Mouse (Mus musculus): ENCODE measurements around the gene Pdcd11. TPM values are rescaled to one million over a fixed set of nuclear protein-coding genes. Genes with fewer than 3 reads are reported as not detected.
"Not testable (repeated sequence)": the region's sequence is repeated elsewhere in the genome, so short reads cannot be mapped to it uniquely, and the experiment has no call there.

The Pdcd11 gene
- total RNA-seq, 1 experiment from 2014 or later, result 23.2 TPM

DNA sequence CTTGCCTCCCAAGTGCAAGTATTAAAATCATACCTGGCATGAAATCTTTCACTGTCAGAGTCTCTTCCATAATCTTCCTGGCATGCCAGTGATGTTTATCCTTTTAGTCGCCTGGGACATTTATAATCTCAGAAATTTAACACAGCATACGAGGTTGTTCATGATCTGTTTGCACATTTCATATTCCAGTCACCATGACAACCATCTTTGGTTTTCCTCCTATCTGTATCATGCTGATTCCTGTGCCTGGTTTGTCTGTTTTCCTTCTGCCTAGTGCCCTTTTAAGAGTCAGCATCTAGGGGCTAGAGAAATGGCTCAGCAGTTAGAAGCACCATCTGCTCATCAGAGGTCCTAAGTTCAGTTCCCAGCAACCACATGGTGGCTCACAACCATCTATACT lies 28.1 kb downstream of the Pdcd11 start:
- no peak for ATAC-seq (ENCODE audit: extremely low read depth, insufficient number of reproducible peaks, low FRiP score, poor library complexity, severe bottlenecking)

DNA sequence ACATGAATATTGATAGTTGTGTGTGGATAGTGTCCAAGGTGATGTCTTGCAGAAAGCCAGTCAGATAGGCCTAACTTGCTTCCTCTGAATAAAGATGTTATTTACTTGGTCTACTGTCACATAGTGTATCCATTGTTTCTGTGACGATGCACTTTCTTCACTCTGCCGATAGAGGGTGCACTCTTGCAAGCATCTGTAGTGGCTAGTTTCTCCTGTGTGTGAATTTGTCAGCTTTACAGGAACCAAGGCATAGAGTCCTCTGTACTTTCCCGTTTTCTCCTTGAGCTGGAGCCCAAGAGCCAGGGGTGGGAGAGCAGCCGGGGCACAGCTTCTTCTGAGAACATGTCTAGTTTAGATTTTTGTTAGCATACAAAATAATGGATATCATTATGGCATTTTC lies 30.5 kb downstream of the Pdcd11 start:
- peak; percentile 65 for ATAC-seq (ENCODE audit: extremely low read depth, insufficient number of reproducible peaks, low FRiP score, poor library complexity, severe bottlenecking)

DNA sequence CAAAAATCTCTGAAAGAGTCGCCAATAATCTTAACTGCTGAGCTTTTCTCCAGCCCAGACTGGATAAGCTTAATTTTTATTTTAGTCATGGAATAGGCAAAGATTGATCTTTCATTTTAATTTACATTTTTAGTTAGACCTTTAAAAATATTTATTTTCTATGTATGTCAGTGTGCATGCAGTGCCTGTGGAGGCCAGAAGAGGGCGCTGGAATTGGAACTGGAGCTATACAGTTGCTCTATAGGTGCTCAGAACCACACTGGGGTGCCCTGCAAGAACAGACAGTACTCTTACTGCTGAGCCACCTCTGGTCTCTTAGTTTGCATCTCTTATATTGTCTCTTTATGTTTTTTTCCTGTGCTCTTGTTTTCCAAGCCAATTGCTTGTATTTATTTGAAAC lies 32.2 kb downstream of the Pdcd11 start:
- peak; percentile 51; the same call in 1 of the 2 replicates for ATAC-seq (ENCODE audit: extremely low read depth, insufficient number of reproducible peaks, low FRiP score, poor library complexity, severe bottlenecking)

DNA sequence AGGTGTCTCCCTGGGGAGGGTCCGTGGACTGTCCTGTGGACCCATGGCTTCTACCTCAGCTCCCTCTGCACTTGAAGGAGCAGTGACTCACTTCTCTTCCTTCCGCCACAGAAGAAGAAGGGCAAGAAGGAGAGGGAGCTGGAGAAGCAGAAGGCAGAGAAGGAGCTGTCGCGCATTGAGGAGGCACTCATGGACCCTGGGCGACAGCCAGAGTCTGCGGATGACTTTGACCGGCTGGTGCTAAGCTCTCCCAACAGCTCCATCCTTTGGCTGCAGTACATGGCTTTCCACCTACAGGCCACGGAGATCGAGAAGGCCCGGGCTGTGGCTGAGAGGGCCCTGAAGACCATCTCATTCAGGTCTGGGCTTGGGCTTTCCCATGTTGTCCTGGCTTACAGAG lies 37.6 kb downstream of the Pdcd11 start:
- no peak for ATAC-seq (ENCODE audit: extremely low read depth, insufficient number of reproducible peaks, low FRiP score, poor library complexity, severe bottlenecking)

DNA sequence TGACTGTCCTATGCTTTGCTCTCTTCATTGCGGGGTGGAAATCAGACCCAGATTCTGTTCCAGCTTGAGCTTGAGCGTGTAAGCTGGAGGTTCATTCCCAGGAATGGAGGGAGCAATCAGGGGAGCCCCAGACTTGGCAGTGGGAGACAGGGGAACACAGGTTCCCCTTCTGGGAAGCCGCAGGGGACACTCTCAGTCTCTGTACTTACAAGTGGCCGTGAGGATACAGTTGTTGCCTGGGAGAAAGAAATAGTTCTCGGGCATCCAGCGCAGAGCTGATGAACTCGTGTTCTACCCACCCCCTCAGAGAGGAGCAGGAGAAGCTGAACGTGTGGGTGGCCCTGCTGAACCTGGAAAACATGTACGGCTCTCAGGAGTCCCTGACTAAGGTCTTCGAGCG lies 38.3 kb downstream of the Pdcd11 start:
- no peak for ATAC-seq (ENCODE audit: extremely low read depth, insufficient number of reproducible peaks, low FRiP score, poor library complexity, severe bottlenecking)

DNA sequence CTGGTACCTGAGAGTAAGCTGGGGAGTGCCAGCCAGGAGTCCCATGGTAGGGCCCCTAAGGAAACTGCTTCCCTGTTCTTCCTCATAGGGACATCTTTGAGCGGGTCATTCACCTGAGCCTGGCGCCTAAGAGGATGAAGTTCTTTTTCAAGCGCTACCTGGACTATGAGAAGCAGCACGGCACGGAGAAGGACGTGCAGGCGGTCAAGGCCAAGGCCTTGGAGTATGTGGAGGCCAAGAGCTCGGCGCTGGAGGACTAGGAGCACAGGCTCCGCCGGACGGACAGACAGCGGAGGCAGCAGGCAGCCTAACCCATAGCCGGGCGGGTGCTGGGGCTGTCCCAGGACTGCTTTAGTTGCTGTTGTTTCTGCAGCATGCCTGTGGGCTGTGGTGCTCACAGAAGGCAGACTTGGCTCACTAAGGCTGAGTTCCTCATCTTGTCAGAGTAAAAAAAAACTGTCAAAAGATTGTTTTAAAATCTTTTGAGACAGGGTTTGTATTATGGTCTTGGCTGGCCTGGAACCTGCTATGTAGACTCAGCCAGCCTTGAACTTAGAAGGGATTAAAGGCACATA lies 40.1 kb downstream of the Pdcd11 start:
- ATAC-seq (ENCODE audit: extremely low read depth, insufficient number of reproducible peaks, low FRiP score, poor library complexity, severe bottlenecking), result no peak

DNA sequence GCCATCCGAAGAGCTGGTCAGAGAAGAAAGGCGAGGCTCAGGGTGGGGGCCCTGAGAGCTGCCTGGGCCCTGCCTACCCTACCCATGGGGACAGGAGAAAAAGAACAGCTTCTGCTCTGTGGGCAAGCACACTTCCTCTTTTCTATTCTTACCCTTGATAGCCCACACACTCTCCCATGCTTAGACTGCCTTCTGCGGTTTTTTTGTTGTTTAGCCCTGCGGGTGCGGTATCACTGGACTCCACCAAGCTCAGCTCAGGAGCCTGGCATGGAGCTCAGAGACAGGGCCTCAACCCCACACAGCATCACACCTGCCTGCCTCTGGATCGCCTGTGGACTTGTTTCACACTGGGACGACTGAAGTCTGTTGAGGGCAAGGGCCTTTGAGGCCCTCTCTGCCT lies 42.6 kb downstream of the Pdcd11 start:
- peak; percentile 78 for ATAC-seq (ENCODE audit: extremely low read depth, insufficient number of reproducible peaks, low FRiP score, poor library complexity, severe bottlenecking)

DNA sequence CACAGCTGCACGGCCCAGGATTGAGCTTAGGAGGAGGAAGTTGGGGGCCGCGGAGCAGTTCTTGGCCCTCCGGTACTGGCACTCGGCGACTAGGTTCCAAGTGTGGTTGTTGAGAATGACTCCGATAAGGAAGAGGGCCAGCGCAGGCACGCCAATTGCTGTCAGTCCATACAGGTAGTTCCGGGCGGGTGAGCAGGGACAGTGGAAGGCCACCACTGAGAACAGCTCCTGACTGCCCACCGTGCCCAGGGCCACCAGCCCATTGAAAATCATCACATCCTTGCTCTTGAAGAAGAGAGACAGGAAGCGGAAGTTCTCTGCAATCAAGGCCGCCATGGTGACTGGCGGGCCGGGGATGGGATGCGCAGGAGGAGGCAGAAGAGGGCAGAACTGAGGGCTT lies 45.0 kb downstream of the Pdcd11 start:
- ATAC-seq (ENCODE audit: extremely low read depth, insufficient number of reproducible peaks, low FRiP score, poor library complexity, severe bottlenecking), result no peak

DNA sequence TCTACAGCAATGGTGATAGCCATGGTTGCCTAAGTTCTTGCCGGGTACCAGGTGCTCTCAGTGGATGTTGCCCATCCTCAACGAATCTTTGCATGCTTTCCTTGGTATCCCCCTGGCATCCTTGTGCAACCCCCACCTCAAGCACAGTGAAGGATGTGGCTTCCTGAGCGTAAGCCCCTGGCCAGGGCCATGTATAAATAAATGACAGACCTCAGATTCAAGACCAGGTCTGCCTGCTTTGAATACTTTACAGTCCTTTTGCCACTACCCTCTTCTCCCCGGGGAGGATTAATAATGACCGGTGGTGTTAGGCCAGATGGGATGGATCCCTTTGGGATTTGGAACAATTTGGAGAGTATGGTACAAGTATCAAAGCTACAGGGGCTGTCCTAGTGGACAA lies 45.6 kb downstream of the Pdcd11 start:
- no peak for ATAC-seq (ENCODE audit: extremely low read depth, insufficient number of reproducible peaks, low FRiP score, poor library complexity, severe bottlenecking)

DNA sequence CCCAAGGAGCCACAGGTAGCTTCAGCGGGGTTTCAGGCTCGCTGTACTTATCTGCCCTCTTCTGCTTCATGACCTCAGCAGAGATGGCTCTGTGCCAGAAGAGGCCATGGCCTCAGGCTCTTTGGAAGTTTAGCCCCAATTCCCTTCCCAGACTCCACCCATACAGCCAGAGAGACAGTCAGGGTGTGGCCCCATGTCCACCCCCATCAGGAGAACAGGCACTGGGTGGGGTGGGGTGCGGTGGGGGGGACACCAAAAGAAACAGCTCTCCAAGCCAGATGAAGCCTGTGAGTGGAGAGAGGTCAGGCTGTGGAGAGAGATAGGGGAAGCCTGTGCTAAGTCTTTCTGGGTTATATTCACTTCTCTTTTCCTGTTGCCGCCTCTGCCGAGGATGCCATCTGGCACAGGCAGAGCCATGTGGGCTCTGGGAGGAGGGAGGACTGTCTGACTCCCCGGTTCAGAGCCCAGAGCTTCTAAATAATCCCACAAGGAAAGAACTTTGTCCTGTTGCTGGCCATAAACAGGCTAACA lies 46.5 kb downstream of the Pdcd11 start:
- ATAC-seq (ENCODE audit: extremely low read depth, insufficient number of reproducible peaks, low FRiP score, poor library complexity, severe bottlenecking), result no peak

DNA sequence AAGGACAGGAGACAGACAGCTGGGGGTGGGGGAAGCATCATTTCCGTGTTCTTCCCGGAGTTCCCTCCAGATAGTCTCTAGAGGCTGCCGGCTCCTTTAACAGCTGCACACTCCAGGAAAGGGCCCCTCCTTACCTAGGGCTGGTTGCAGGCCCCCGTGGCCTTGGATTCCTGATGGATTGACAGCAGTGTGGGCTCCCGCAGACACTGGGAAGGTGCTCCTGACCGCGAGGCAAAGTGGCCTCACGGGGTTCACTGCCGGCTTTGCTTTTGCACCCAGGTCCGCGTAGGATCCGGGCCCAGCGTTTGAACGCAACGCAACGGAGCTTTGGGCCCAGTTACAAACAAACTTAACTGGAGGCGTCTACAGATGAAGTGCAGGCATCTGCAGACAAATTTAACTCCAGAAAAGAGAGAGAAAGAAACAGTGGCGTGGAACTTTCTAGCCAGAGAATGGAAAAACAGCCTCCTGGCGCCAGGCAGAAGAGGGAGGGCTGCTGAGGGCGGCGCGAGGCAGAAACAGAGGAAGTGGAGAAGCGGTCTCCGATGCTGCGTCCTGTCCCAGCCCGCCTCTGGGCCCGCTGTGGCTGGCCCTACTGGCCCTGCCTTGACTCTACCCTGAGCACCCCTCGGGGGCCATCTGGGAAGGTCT lies 47.3 kb downstream of the Pdcd11 start, which contains the start of gene Calhm2:
TSS of gene Calhm2 (minus strand) at position 524 of the 651 bp plus-strand sequence.
- peak; percentile 47 for ATAC-seq (ENCODE audit: extremely low read depth, insufficient number of reproducible peaks, low FRiP score, poor library complexity, severe bottlenecking)

DNA sequence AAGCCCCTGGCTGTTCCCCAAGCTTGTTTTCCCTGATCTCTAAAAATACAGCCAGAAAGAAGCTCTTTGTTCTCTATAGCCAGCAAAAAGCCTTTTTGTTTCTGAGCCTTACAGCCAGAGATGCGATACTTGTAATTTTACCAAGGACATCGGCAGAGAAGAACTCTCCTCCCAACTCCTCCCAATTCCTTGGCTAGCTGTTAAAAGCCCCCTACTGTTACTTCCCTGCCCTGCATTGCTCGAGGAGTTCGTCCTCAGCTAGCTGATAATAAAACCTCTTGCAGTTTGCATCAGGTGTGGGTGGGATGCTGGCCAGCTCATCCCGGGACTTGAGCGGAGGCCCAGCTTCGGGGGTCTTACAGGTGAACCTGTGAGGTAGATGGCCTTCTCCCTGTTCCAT lies 49.0 kb downstream of the Pdcd11 start:
- ATAC-seq (ENCODE audit: extremely low read depth, insufficient number of reproducible peaks, low FRiP score, poor library complexity, severe bottlenecking), result not testable (repeated sequence)

DNA sequence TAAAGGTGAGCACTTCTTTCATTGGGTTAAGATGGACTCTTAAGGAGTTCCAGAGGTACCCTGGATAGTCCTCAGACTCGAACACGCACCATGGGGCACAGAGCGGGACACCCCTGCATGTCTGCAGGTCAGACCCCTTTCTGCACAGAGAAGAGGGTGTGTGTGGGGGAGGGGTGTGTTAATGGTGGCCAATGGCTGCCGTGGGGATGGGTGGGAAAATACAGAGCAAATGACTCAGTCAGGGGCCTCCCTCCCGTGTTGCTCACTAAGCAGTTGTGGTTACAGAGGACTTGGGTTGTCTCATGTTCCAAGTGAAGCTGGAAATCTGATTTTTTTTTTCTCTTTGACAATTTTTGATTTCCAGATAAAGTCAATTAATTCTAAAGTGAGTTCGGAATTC lies 51.9 kb downstream of the Pdcd11 start:
- ATAC-seq (ENCODE audit: extremely low read depth, insufficient number of reproducible peaks, low FRiP score, poor library complexity, severe bottlenecking), result no peak

DNA sequence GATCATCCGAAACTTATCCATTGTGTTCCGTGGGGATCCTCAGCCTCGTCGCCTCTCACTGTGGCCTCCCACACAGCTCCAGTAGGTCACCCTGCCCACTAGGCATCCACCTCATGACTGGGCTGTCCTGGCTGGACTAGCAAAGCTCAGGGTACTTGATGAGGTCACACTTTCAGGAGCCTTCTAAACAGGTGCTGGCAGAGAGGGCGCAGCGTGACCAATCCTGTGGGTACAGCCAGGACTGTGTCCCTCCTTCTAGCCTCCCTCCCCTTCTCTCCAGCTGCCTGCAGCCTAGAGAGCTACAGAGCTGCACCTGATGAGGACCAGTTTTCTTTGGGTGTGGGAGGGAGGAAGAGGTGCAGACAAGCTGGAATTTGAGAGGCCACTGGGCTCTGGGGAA lies 53.6 kb downstream of the Pdcd11 start, which contains the start of gene Calhm1:
TSS of gene Calhm1 (minus strand) at position 101 of the 400 bp plus-strand sequence.
- no peak for ATAC-seq (ENCODE audit: extremely low read depth, insufficient number of reproducible peaks, low FRiP score, poor library complexity, severe bottlenecking)

DNA sequence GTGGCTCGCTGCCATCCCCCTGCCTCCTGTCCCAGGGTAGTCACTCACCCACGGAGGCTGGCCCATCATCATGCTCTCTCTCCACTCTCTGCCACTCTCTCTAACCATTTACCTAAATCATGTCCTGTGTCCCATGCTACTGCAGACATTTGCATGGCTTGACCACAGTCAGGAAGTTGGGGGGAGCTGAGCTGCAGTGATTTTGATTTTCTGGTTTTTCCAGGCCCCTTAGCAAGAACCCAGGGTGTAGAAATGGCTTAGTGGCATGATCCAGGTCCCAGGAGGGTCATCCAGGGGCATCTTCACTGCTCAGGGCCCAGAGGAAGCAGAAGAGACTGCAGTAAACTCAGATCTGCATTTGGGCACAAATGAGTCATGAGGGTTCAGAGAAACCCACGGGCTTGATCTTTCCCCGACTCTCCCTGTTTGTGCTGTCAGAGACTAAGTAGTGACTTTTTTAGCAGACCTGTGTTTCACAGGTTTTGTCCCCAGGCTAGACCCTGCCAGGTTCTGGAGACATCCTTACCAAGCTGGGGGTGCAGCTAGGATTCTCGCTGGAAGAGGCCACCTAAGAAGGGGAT lies 57.8 kb downstream of the Pdcd11 start:
- peak; percentile 45; the same call in 1 of the 2 replicates for ATAC-seq (ENCODE audit: extremely low read depth, insufficient number of reproducible peaks, low FRiP score, poor library complexity, severe bottlenecking)

DNA sequence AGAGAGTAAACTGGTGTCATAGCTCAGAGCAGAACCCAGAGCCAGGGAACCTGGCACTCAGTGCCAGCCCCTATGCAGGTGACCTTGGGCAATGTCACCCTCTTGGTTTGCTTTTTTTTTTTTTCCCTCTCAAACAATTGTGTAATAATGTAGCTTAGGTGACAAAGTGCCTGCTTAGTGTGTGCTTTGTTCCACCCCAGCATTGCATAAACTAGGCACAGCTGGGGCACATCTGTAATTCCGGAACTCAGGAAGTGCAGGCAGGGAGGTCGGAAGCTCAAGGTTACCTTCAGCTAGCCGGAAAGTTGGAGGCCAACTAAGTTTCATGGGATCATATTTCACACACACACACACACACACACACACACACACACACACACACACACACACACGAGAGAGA lies 59.3 kb downstream of the Pdcd11 start:
- no peak for ATAC-seq (ENCODE audit: extremely low read depth, insufficient number of reproducible peaks, low FRiP score, poor library complexity, severe bottlenecking)

DNA sequence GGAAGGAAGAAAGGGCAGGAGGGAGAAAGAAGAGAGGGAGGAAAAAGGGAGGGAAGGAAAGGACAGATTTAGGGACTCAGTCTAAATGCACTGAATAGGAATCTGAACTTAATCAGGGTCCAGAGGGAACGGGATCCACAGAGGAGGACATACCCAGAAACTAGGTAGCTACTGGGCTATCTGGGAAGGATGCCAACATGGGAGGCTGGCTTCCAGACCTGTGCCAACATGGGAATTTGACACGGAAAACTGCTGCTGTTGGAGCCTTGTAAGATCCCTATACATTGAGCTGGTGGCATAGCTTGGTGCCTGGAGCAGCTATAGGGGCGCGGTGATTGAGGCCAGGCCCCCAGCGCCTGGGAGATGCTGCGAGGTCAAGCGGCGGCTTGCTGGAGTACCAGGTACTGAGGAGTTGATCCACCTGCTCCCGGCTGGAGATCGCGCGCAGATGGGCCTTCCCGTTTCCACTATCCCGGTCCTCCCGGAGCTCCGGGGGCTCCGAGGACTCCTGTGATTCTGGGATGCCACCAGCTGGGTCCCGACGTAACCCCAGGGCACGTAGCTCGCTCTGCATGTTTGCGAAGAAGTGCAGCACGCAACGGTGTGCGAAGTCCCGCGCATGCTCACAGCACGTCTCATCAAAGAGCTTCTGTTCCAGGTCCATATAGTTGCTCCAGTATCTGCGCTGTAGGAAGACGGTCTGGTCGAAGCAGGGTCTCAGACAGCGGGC lies 60.9 kb downstream of the Pdcd11 start:
- ATAC-seq (ENCODE audit: extremely low read depth, insufficient number of reproducible peaks, low FRiP score, poor library complexity, severe bottlenecking), result no peak

DNA sequence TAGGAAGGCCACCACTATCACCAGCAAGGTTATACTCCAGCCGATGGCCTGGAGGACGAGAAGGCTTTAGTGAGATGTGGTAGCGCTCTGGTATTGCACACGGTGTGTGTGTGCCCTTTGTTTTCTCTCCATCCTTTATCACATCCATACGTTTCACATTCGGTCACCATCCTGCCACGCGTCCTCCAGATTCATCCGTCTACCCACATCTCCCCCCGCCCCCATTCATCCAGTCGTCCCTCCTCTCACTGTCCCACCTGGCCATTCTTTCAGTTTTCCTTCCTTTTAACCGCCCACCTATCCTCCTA lies 61.4 kb downstream of the Pdcd11 start:
- ATAC-seq (ENCODE audit: extremely low read depth, insufficient number of reproducible peaks, low FRiP score, poor library complexity, severe bottlenecking), result no peak

DNA sequence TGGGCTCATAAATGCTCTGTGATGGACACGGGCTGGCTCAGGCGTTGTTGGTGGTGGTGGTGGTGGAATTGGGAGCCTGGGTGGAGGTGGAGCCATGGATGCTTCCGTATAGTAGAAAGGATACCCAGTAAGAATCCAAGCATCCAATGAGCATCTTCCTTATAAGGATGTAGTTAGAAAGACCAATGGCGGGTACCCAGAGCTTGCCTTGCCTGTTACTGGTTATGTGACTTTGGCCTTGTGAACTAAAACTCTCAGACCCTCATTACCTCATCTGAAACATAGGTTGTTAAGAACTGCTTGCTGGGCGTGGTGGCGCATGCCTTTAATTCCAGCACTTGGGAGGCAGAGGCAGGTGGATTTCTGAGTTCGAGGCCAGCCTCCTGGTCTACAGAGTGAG lies 63.2 kb downstream of the Pdcd11 start:
- no peak for ATAC-seq (ENCODE audit: extremely low read depth, insufficient number of reproducible peaks, low FRiP score, poor library complexity, severe bottlenecking)

DNA sequence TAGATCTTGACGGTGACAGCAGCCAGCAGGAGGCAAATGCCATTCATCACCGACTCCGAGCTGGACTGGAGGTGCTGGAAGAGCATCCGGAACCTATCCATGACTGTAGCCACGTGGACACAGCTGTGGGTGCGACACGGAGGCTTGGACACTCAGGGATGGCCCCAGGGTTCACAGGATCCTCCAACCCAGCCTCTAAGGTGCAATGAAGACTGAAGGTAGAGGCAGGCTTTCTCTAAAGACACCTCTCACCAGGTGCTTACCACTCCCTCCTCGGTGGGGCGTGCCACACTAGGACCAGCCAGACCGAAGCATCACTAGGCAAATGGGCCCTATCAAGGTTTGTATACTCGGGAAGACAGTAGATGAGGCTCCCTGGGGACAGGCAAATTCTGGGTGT lies 67.1 kb downstream of the Pdcd11 start, which contains the start of gene Calhm3:
TSS of gene Calhm3 (minus strand) at position 101 of the 400 bp plus-strand sequence.
- no peak for ATAC-seq (ENCODE audit: extremely low read depth, insufficient number of reproducible peaks, low FRiP score, poor library complexity, severe bottlenecking)
